Mouse (Mus musculus): ENCODE data around the gene Ankrd44. TPM values are rescaled to one million over a fixed set of nuclear protein-coding genes. Genes with fewer than 3 reads are reported as not detected.

Gene Ankrd44
- polyA plus RNA-seq, 1 experiment = 0.55 TPM

DNA sequence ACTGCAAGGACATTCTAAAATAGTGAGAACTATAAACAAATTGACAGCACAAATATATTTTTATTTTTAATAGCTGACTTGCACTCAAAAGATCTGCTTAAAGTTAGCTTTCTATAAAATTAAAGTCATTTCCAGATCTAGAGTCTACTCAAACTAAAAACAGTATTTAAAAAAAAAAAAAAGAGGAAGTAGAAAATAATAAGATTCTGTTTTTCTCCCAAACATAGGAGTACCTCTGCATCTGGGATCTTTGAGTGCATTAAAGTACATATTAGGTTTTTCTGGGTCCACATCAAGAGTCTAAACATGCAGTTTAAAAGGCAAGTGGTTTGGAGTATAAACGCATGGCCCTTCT lies 15.0 kb downstream of the Ankrd44 start:
- TF ChIP-seq GATA1 (IDR thresholded peaks at IDR 0.05; ENCODE audit: borderline replicate concordance, low read length) = no peak
- no peak for TF ChIP-seq FLI1 (IDR thresholded peaks at IDR 0.05; ENCODE audit: low read length)
- no peaks in the 10 kb centered on the region for H3K36me3 ChIP-seq (replicated peaks; ENCODE audit: low read length)

GRCm38 (mm10) chr1:54910489-54911255 lies 15.5 kb downstream of the Ankrd44 start:
- no peaks in the 10 kb centered on the region for H3K36me3 ChIP-seq (replicated peaks; ENCODE audit: low read length)
- no peak for TF ChIP-seq GATA1 (IDR thresholded peaks at IDR 0.05; ENCODE audit: borderline replicate concordance, low read length)
- no peak for TF ChIP-seq FLI1 (IDR thresholded peaks at IDR 0.05; ENCODE audit: low read length)
- no peaks in the 10 kb centered on the region for H3K9me3 ChIP-seq
- peaks cover 66% of the 10 kb centered on the region for H3K4me1 ChIP-seq
- H3K4me3 ChIP-seq (replicated peaks) = no peak overlapping the region
- no peaks in the 10 kb centered on the region for H3K27me3 ChIP-seq (replicated peaks)

More for the DNA sequence above, 15.0 kb downstream of the Ankrd44 start:
- Histone ChIP-seq H3K4me3 (replicated peaks) (no peak overlapping the region), H3K9me3 (no peaks in the 10 kb centered on the region), H3K4me1 (peaks cover 66% of the 10 kb centered on the region), H3K27me3 (replicated peaks) (no peaks in the 10 kb centered on the region)

DNA sequence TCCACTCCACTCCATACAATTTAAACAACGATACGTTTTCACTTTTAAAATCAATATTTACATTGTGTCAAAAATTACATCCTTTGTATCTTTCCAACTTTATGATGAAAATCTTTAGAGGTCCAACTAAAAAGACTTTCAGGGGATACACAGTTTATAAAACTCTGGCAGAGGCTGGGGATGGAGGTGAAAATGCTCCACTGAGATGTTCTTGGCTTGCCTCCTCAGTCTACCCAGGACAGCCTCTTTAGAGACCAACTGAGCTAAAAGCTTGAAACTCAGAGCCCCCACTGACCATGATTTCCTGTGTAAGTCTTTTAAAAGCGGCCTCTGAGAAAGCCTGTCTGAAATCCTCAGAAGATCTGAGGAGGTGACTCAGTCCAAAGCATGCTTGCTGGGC lies 17.4 kb downstream of the Ankrd44 start:
- H3K4me1 ChIP-seq = peaks cover 65% of the 10 kb centered on the region
- TF ChIP-seq GATA1 (IDR thresholded peaks at IDR 0.05; ENCODE audit: borderline replicate concordance, low read length) (no peak), FLI1 (IDR thresholded peaks at IDR 0.05; ENCODE audit: low read length) (no peak)
- no peak overlapping the region for H3K4me3 ChIP-seq (replicated peaks)

DNA sequence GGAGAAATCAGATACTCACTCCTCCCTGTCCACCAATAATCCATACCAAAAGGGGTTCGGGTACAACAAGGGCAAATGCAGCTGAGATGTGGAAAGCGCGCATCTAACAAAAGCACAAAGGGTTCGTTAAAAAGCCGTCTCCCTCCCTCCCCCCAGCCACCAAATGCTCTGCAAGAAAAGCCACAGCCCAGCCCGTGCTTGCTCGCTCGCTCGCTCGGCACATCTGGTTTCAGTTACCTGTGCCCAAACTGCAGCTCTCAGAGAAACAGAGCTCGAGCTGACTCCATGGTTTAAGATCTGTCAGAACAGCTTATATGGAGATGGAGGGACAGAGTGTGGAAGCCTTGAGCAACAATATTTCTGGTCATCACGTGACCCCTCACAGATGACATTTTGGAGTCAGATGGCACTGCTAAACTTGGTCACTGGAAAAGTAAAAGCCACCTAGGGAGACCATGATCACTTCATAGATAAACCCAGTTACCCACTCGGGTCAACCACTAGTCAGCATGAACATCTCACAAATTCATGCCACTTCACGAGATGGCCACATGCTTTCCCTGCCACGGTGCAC lies 19.0 kb downstream of the Ankrd44 start:
- H3K9me3 ChIP-seq = peaks cover 5% of the 10 kb centered on the region; the same call in 1 of the 2 replicates
- no peak for TF ChIP-seq FLI1 (IDR thresholded peaks at IDR 0.05; ENCODE audit: low read length)
- no peak for TF ChIP-seq GATA1 (IDR thresholded peaks at IDR 0.05; ENCODE audit: borderline replicate concordance, low read length)
- peaks cover 62% of the 10 kb centered on the region for H3K4me1 ChIP-seq
- peaks cover 5% of the 10 kb centered on the region for H3K36me3 ChIP-seq (replicated peaks; ENCODE audit: low read length)
- H3K27me3 ChIP-seq (replicated peaks) = no peaks in the 10 kb centered on the region
- H3K4me3 ChIP-seq (replicated peaks) = no peak overlapping the region

More for the DNA sequence above, 17.4 kb downstream of the Ankrd44 start:
- no peaks in the 10 kb centered on the region for H3K27me3 ChIP-seq (replicated peaks)
- no peaks in the 10 kb centered on the region for H3K9me3 ChIP-seq
- no peaks in the 10 kb centered on the region for H3K36me3 ChIP-seq (replicated peaks; ENCODE audit: low read length)

DNA sequence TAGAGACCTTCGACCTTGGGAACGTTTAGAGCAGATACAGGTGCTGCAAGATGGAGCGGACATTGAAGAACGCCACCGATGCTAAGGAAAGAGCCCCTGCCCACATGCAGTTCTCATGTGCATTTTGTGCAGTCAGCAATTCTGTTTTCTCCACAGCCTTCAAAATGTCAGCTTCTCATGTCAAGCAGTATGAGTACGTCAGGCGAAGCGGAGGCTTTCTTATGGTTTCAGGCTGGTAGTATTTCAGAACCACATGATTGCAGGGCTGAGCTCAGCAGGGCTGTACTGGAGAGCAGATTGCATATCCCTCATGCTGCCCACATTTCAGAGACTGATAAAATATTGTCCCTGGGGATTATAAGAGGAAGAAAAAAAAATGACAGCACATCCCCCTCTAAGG lies 19.9 kb downstream of the Ankrd44 start:
- Histone ChIP-seq H3K9me3 (peaks cover 5% of the 10 kb centered on the region; the same call in 1 of the 2 replicates), H3K4me3 (replicated peaks) (no peak overlapping the region), H3K36me3 (replicated peaks; ENCODE audit: low read length) (peaks cover 9% of the 10 kb centered on the region), H3K4me1 (peaks cover 62% of the 10 kb centered on the region), H3K27me3 (replicated peaks) (no peaks in the 10 kb centered on the region)
- TF ChIP-seq GATA1 (IDR thresholded peaks at IDR 0.05; ENCODE audit: borderline replicate concordance, low read length) (no peak), FLI1 (IDR thresholded peaks at IDR 0.05; ENCODE audit: low read length) (no peak)

DNA sequence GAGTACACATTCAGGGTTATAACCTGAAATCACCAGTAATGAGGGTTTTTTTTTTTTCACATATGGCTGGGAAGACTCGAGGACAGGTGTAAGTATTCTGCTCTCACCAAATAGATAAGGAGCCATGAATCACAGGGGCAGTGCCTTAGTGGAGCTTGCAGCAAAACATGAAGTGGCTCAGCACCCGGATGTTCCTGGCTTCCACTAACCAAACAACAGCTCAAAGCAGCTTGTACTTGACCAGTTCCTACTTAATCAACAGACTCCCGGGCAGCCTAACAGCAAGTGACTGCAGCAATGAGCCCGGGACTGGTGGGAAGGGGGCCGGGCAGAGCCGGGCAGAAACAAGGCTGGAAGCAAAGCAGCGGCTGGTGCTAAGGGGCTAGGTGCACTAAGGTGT lies 20.6 kb downstream of the Ankrd44 start:
- H3K4me1 ChIP-seq = peaks cover 64% of the 10 kb centered on the region
- H3K9me3 ChIP-seq = peaks cover 5% of the 10 kb centered on the region; the same call in 1 of the 2 replicates
- H3K27me3 ChIP-seq (replicated peaks) = no peaks in the 10 kb centered on the region
- peaks cover 9% of the 10 kb centered on the region for H3K36me3 ChIP-seq (replicated peaks; ENCODE audit: low read length)
- no peak overlapping the region for H3K4me3 ChIP-seq (replicated peaks)
- no peak for TF ChIP-seq FLI1 (IDR thresholded peaks at IDR 0.05; ENCODE audit: low read length)
- TF ChIP-seq GATA1 (IDR thresholded peaks at IDR 0.05; ENCODE audit: borderline replicate concordance, low read length) = no peak

DNA sequence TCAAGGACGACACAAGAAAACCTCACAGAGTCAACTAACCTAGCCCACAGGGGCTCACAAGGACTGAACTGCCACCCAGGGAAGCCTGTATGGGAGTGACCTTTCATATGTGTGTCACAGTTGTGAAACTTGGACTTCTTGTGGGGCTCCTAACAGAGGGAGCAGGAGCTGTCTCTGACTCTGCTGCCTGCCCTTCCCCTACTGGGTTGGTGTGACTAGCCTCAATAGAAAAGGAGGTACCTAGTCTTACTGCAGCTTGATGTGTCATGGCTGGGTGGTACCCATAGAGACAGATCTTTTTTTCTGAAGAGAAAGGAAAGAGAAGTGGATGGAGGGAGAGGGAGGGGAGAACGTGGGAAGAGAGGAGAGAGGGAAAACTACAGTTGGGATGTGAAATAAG lies 22.0 kb downstream of the Ankrd44 start:
- TF ChIP-seq GATA1 (IDR thresholded peaks at IDR 0.05; ENCODE audit: borderline replicate concordance, low read length) = no peak
- no peak for TF ChIP-seq FLI1 (IDR thresholded peaks at IDR 0.05; ENCODE audit: low read length)
- no peak overlapping the region for H3K4me3 ChIP-seq (replicated peaks)

DNA sequence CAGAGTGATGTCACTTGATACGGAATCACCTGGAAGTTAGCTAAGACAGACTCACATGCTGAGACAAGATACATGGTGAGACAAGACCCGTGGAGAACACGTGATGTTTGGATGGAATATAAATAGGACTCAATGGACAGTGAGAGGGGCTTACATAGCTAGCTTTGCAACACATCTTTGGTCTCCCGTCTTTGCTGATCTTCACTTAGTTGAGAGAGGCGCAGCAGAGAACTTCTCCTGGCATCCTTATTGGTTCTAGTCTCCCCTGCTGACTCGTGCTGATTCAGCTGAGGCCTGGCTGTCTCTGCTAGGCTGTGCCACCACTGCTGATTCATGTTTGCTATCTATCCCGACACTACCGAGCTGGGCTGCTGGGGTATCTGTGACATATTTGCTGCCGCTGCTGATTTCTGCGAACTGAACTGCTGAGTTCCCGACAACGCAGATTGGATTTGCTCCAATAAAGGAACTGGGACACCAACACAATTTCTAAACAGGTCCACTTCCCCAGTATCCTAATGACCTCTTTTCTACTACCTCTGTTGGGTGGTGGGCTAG lies 23.4 kb downstream of the Ankrd44 start:
- H3K4me3 ChIP-seq (replicated peaks) = peak overlapping the region; percentile 29
- no peaks in the 10 kb centered on the region for H3K27me3 ChIP-seq (replicated peaks)
- TF ChIP-seq GATA1 (IDR thresholded peaks at IDR 0.05; ENCODE audit: borderline replicate concordance, low read length) (no peak), FLI1 (IDR thresholded peaks at IDR 0.05; ENCODE audit: low read length) (no peak)
- peaks cover 61% of the 10 kb centered on the region for H3K4me1 ChIP-seq
- H3K9me3 ChIP-seq = peaks cover 5% of the 10 kb centered on the region; the same call in 1 of the 2 replicates
- H3K36me3 ChIP-seq (replicated peaks; ENCODE audit: low read length) = peaks cover 9% of the 10 kb centered on the region

More for the DNA sequence above, 22.0 kb downstream of the Ankrd44 start:
- Histone ChIP-seq H3K4me1 (peaks cover 56% of the 10 kb centered on the region), H3K9me3 (peaks cover 5% of the 10 kb centered on the region; the same call in 1 of the 2 replicates), H3K27me3 (replicated peaks) (no peaks in the 10 kb centered on the region), H3K36me3 (replicated peaks; ENCODE audit: low read length) (peaks cover 9% of the 10 kb centered on the region)

DNA sequence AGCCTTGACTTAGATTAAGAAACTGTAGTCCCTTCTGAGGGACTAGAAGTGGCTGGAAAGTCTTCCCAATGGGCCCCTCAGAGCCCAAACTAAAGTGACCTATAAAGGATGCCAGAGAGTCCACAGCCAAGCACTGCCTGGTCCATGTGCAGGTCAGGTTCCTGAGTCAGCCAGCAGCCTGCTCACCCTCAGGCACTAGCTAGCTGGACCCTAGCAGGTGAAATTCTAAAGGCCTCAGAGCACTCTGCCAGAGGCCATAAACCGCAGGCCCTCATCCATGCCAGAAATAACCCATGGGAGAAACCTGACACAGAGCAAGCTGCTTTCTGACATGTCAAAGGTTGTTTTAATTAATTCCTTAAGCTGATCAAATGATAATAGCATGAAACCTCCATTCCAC lies 25.1 kb downstream of the Ankrd44 start:
- Histone ChIP-seq H3K4me1 (peaks cover 60% of the 10 kb centered on the region), H3K27me3 (replicated peaks) (no peaks in the 10 kb centered on the region), H3K4me3 (replicated peaks) (no peak overlapping the region), H3K36me3 (replicated peaks; ENCODE audit: low read length) (peaks cover 9% of the 10 kb centered on the region), H3K9me3 (peaks cover 5% of the 10 kb centered on the region; the same call in 1 of the 2 replicates)
- TF ChIP-seq GATA1 (IDR thresholded peaks at IDR 0.05; ENCODE audit: borderline replicate concordance, low read length) (no peak), FLI1 (IDR thresholded peaks at IDR 0.05; ENCODE audit: low read length) (no peak)

- Histone ChIP-seq H3K9me3 (peaks cover 5% of the 10 kb centered on the region; the same call in 1 of the 2 replicates), H3K36me3 (replicated peaks; ENCODE audit: low read length) (peaks cover 9% of the 10 kb centered on the region), H3K27me3 (replicated peaks) (no peaks in the 10 kb centered on the region), H3K4me3 (replicated peaks) (no peak overlapping the region), H3K4me1 (peaks cover 54% of the 10 kb centered on the region)
- TF ChIP-seq FLI1 (IDR thresholded peaks at IDR 0.05; ENCODE audit: low read length) (no peak), GATA1 (IDR thresholded peaks at IDR 0.05; ENCODE audit: borderline replicate concordance, low read length) (no peak)
These were observed 26.9 kb downstream of the Ankrd44 start for GRCm38 (mm10) chr1:54899247-54899646.

Data from megakaryocyte, embryonic 14.5 days (primary cell).